Mouse (Mus musculus) cerebellum, adult 9-10 months (tissue): ENCODE results near the gene Inpp4b.
"Not testable (repeated sequence)": the region's sequence is repeated elsewhere in the genome, so short reads cannot be mapped to it uniquely, and the experiment has no call there.

ENCODE experiments used
- DNase-seq: peaks from one replicate; pipeline ENCODE4 v3.0.0; 2022

The Inpp4b gene

GRCm38 (mm10) chr8:82017792-82018191 is 675.4 kb downstream of the Inpp4b start:
- DNase-seq = no peak

GRCm38 (mm10) chr8:82027401-82027800 is 685.0 kb downstream of the Inpp4b start:
- DNase-seq = peak; percentile 44

- DNase-seq = peak; percentile 56
These were observed 686.5 kb downstream of the Inpp4b start for GRCm38 (mm10) chr8:82028896-82029295.

- DNase-seq = not testable (repeated sequence)
These were observed 689.7 kb downstream of the Inpp4b start for GRCm38 (mm10) chr8:82032035-82032434.

- DNase-seq = no peak
These were observed 711.7 kb downstream of the Inpp4b start for GRCm38 (mm10) chr8:82054030-82054429.

- DNase-seq = no peak
These were observed 725.3 kb downstream of the Inpp4b start for GRCm38 (mm10) chr8:82067619-82068018.

- DNase-seq = no peak
These were observed 736.9 kb downstream of the Inpp4b start for GRCm38 (mm10) chr8:82079267-82079666.

GRCm38 (mm10) chr8:82086631-82087030 is 744.3 kb downstream of the Inpp4b start:
- DNase-seq = not testable (repeated sequence)

GRCm38 (mm10) chr8:82090901-82091300 is 748.5 kb downstream of the Inpp4b start:
- DNase-seq = no peak

- DNase-seq = no peak
These were observed 750.9 kb downstream of the Inpp4b start for GRCm38 (mm10) chr8:82093274-82093673.

- DNase-seq = no peak
These were observed 762.2 kb downstream of the Inpp4b start for GRCm38 (mm10) chr8:82104560-82104959.

GRCm38 (mm10) chr8:82106131-82106530 is 763.8 kb downstream of the Inpp4b start:
- no peak for DNase-seq

- DNase-seq = no peak
These were observed 807.9 kb downstream of the Inpp4b start for GRCm38 (mm10) chr8:82150272-82150671.

- DNase-seq = no peak
These were observed 815.6 kb downstream of the Inpp4b start for GRCm38 (mm10) chr8:82157928-82158327.
